Mouse (Mus musculus) hindbrain, embryonic 13.5 days (tissue): ENCODE measurements around the gene Smim11. TPM values are rescaled to one million over a fixed set of nuclear protein-coding genes. Genes with fewer than 3 reads are reported as not detected.
A peak's percentile ranks its signal among the peaks of the same experiment; 100 is the strongest.

Experiments used
- ATAC-seq: fragments of 200-750 bp; cut with Nextera tagmentation; 2 replicates; pipeline ENCODE4 v1.8.0; 2017; ENCODE audit warnings: moderate TSS enrichment; ENCODE audit not compliant: low FRiP score
- H3K27ac ChIP-seq: fragments of 300-500 bp; sonication (generic); 2 replicates; pipeline ENCODE4 v1.5.1; 2015; ENCODE audit warnings: inconsistent platforms, mild to moderate bottlenecking, moderate library complexity
- H3K27me3 ChIP-seq: fragments of 300-500 bp; sonication (generic); 2 replicates; pipeline ENCODE4 v1.6.1; 2015; ENCODE audit warnings: mild to moderate bottlenecking, inconsistent platforms
- H3K36me3 ChIP-seq: fragments of 300-500 bp; sonication (generic); 2 replicates; pipeline ENCODE4 v1.6.1; 2015; ENCODE audit warnings: mild to moderate bottlenecking, inconsistent platforms
- H3K4me1 ChIP-seq: fragments of 300-500 bp; sonication (generic); replicated peaks from 2 replicates; pipeline ENCODE4 v1.6.1; 2015; ENCODE audit warnings: inconsistent platforms
- H3K4me2 ChIP-seq: fragments of 300-500 bp; sonication (generic); 2 replicates; pipeline ENCODE4 v1.6.1; 2015; ENCODE audit warnings: inconsistent platforms, mild to moderate bottlenecking, moderate library complexity
- H3K4me3 ChIP-seq: fragments of 300-500 bp; sonication (generic); 2 replicates; pipeline ENCODE4 v1.5.1; 2015; ENCODE audit warnings: mild to moderate bottlenecking, inconsistent platforms
- H3K9ac ChIP-seq: fragments of 300-500 bp; sonication (generic); 2 replicates; pipeline ENCODE4 v1.6.1; 2015; ENCODE audit warnings: mild to moderate bottlenecking, inconsistent platforms
- H3K9me3 ChIP-seq: fragments of 300-500 bp; sonication (generic); 2 replicates; pipeline ENCODE4 v1.6.1; 2016; ENCODE audit warnings: inconsistent platforms
- WGBS: fragments of 180-500 bp; shearing (Covaris S2); methylation state at CpG from one replicate; pipeline ENCODE4 v1.1.7; 2015; 5-methylcytosine and 5-hydroxymethylcytosine counted together
- polyA plus RNA-seq: library from polyadenylated mRNA; unstranded; fragments of >200 nt; fragmentation: Nextera tagmentation; extraction: Ambion mirVana; gene quantifications from 2 replicates; pipeline ENCODE4 v1.2.1, GENCODE M21; 2015

Smim11 gene
- polyA plus RNA-seq, 1 experiment from 2014 or later = 86.6 TPM

GRCm38 (mm10) chr16:92295328-92295727 lies 5.8 kb upstream of the Smim11 start:
- no peaks in the 10 kb centered on the region for H3K9me3 ChIP-seq
- H3K4me1 ChIP-seq = peaks cover 2% of the 10 kb centered on the region
- no peak overlapping the region for H3K4me3 ChIP-seq
- H3K27me3 ChIP-seq = 0 out of 2 replicates have a peak, but pooled peaks cover 5% of the 10 kb centered on the region
- H3K27ac ChIP-seq = no peak overlapping the region
- WGBS = 76% methylated on average over 2 of the region's 2 CpGs
- H3K9ac ChIP-seq = no peak overlapping the region
- no peak for ATAC-seq
- H3K36me3 ChIP-seq = no peaks in the 10 kb centered on the region
- no peak overlapping the region for H3K4me2 ChIP-seq

GRCm38 (mm10) chr16:92301412-92301806 lies 323 bp downstream of the Smim11 start:
- peak overlapping the region; percentile 81 for H3K4me2 ChIP-seq
- ATAC-seq = peak; percentile 75
- under 1% methylated on average over 12 of the region's 12 CpGs for WGBS
- no peaks in the 10 kb centered on the region for H3K9me3 ChIP-seq
- H3K27ac ChIP-seq = peak overlapping the region; percentile 86
- H3K4me3 ChIP-seq = peak overlapping the region; percentile 68
- H3K36me3 ChIP-seq = peaks cover 10% of the 10 kb centered on the region
- peaks cover 27% of the 10 kb centered on the region for H3K4me1 ChIP-seq
- H3K27me3 ChIP-seq = no peaks in the 10 kb centered on the region
- peak overlapping the region; percentile 82 for H3K9ac ChIP-seq

- no peak for ATAC-seq
- peak overlapping the region; percentile 81 for H3K4me2 ChIP-seq
- H3K4me1 ChIP-seq = peaks cover 27% of the 10 kb centered on the region
- H3K27me3 ChIP-seq = no peaks in the 10 kb centered on the region
- peaks cover 16% of the 10 kb centered on the region for H3K36me3 ChIP-seq
- peak overlapping the region; percentile 68 for H3K4me3 ChIP-seq
- peak overlapping the region; percentile 86 for H3K27ac ChIP-seq
- H3K9ac ChIP-seq = peak overlapping the region; percentile 82
- no peaks in the 10 kb centered on the region for H3K9me3 ChIP-seq
- 29% methylated on average over 5 of the region's 5 CpGs for WGBS
These were observed 903 bp downstream of the Smim11 start for GRCm38 (mm10) chr16:92301989-92302388.

GRCm38 (mm10) chr16:92302506-92302905 lies 1.4 kb downstream of the Smim11 start:
- 73% methylated on average over 5 of the region's 5 CpGs for WGBS
- H3K4me3 ChIP-seq = peak overlapping the region; percentile 68; the same call in 1 of the 2 replicates

GRCm38 (mm10) chr16:92305519-92305918 lies 4.4 kb downstream of the Smim11 start:
- 98% methylated on average over 2 of the region's 2 CpGs for WGBS

More at GRCm38 (mm10) chr16:92302506-92302905, 1.4 kb downstream of the Smim11 start:
- peak overlapping the region; percentile 82 for H3K9ac ChIP-seq
- no peak for ATAC-seq
- peaks cover 21% of the 10 kb centered on the region for H3K36me3 ChIP-seq
- H3K27me3 ChIP-seq = no peaks in the 10 kb centered on the region
- peak overlapping the region; percentile 81 for H3K4me2 ChIP-seq
- H3K4me1 ChIP-seq = peaks cover 27% of the 10 kb centered on the region
- no peaks in the 10 kb centered on the region for H3K9me3 ChIP-seq
- peak overlapping the region; percentile 86; the same call in 1 of the 2 replicates for H3K27ac ChIP-seq

GRCm38 (mm10) chr16:92307947-92308346 lies 6.9 kb downstream of the Smim11 start:
- H3K27ac ChIP-seq = no peak overlapping the region
- no peak overlapping the region for H3K4me2 ChIP-seq
- no peak overlapping the region for H3K4me3 ChIP-seq
- no peak overlapping the region for H3K9ac ChIP-seq
- no peaks in the 10 kb centered on the region for H3K27me3 ChIP-seq
- H3K9me3 ChIP-seq = no peaks in the 10 kb centered on the region
- peaks cover 63% of the 10 kb centered on the region for H3K36me3 ChIP-seq
- WGBS = 86% methylated on average over 3 of the region's 3 CpGs
- peaks cover 16% of the 10 kb centered on the region for H3K4me1 ChIP-seq
- no peak for ATAC-seq

More at GRCm38 (mm10) chr16:92305519-92305918, 4.4 kb downstream of the Smim11 start:
- Histone ChIP-seq H3K27ac (no peak overlapping the region), H3K4me2 (no peak overlapping the region), H3K27me3 (no peaks in the 10 kb centered on the region), H3K4me1 (peaks cover 32% of the 10 kb centered on the region), H3K9ac (no peak overlapping the region), H3K4me3 (no peak overlapping the region), H3K9me3 (no peaks in the 10 kb centered on the region), H3K36me3 (peaks cover 38% of the 10 kb centered on the region)
- ATAC-seq = no peak

- no peak for ATAC-seq
- H3K9me3 ChIP-seq = no peaks in the 10 kb centered on the region
- WGBS = 30% methylated on average over 4 of the region's 4 CpGs
- H3K27ac ChIP-seq = peak overlapping the region; percentile 20; the same call in 1 of the 2 replicates
- H3K4me1 ChIP-seq = peaks cover 14% of the 10 kb centered on the region
- no peak overlapping the region for H3K4me3 ChIP-seq
- peaks cover 68% of the 10 kb centered on the region for H3K36me3 ChIP-seq
- H3K4me2 ChIP-seq = no peak overlapping the region
- peak overlapping the region; percentile 40; the same call in 1 of the 2 replicates for H3K9ac ChIP-seq
- no peaks in the 10 kb centered on the region for H3K27me3 ChIP-seq
These were observed 8.0 kb downstream of the Smim11 start for GRCm38 (mm10) chr16:92309126-92309525.

- H3K9me3 ChIP-seq = 0 out of 2 replicates have a peak, but pooled peaks cover 3% of the 10 kb centered on the region
- H3K27ac ChIP-seq = no peak overlapping the region; the same call in 1 of the 2 replicates
- no peaks in the 10 kb centered on the region for H3K27me3 ChIP-seq
- no peak overlapping the region for H3K4me3 ChIP-seq
- peak; percentile 64 for ATAC-seq
- H3K4me1 ChIP-seq = peaks cover 12% of the 10 kb centered on the region; the same call in 1 of the 2 replicates
- WGBS = 51% methylated on average over 13 of the region's 13 CpGs
- H3K36me3 ChIP-seq = peaks cover 33% of the 10 kb centered on the region
- no peak overlapping the region for H3K9ac ChIP-seq
- no peak overlapping the region for H3K4me2 ChIP-seq
These were observed 13.1 kb downstream of the Smim11 start for GRCm38 (mm10) chr16:92313953-92314741.

- 75% methylated on average over 7 of the region's 7 CpGs for WGBS
- Histone ChIP-seq H3K4me2 (no peak overlapping the region), H3K4me3 (no peak overlapping the region), H3K27me3 (no peaks in the 10 kb centered on the region), H3K36me3 (peaks cover 23% of the 10 kb centered on the region), H3K4me1 (0 out of 2 replicates have a peak, but pooled peaks cover 6% of the 10 kb centered on the region), H3K27ac (no peak overlapping the region), H3K9ac (no peak overlapping the region), H3K9me3 (0 out of 2 replicates have a peak, but pooled peaks cover 3% of the 10 kb centered on the region)
- no peak for ATAC-seq
These were observed 15.1 kb downstream of the Smim11 start for GRCm38 (mm10) chr16:92316049-92316738.

- Histone ChIP-seq H3K9ac (no peak overlapping the region), H3K9me3 (0 out of 2 replicates have a peak, but pooled peaks cover 3% of the 10 kb centered on the region), H3K4me3 (no peak overlapping the region), H3K27ac (no peak overlapping the region), H3K36me3 (no peaks in the 10 kb centered on the region), H3K27me3 (no peaks in the 10 kb centered on the region), H3K4me1 (peaks cover 9% of the 10 kb centered on the region), H3K4me2 (no peak overlapping the region)
- no peak for ATAC-seq
- WGBS = 67% methylated on average over 20 of the region's 20 CpGs
These were observed 18.4 kb downstream of the Smim11 start for GRCm38 (mm10) chr16:92319353-92320109.

GRCm38 (mm10) chr16:92320361-92320760 lies 19.3 kb downstream of the Smim11 start:
- ATAC-seq = no peak
- no peak overlapping the region for H3K4me3 ChIP-seq
- peaks cover 15% of the 10 kb centered on the region for H3K4me1 ChIP-seq
- H3K9me3 ChIP-seq = 0 out of 2 replicates have a peak, but pooled peaks cover 3% of the 10 kb centered on the region
- H3K4me2 ChIP-seq = no peak overlapping the region
- H3K36me3 ChIP-seq = no peaks in the 10 kb centered on the region
- no peak overlapping the region for H3K27ac ChIP-seq
- H3K9ac ChIP-seq = no peak overlapping the region
- 84% methylated on average over 3 of the region's 3 CpGs for WGBS
- no peaks in the 10 kb centered on the region for H3K27me3 ChIP-seq
